Mouse (Mus musculus) CD4-positive, CD25-positive, alpha-beta regulatory T cell, adult 2 months (primary cell): ENCODE measurements around the gene Fam198a.

Experiments
- DNase-seq: peaks from one replicate; pipeline ENCODE4 v3.0.0-alpha.2; 2012; ENCODE audit warnings: low read depth, low spot score

Fam198a gene

GRCm38 (mm10) chr9:121926634-121927405 lies 24.0 kb upstream of the Fam198a start:
- peak; percentile 68 for DNase-seq

- DNase-seq, result no peak
Observed at GRCm38 (mm10) chr9:121927721-121928120, 23.1 kb upstream of the Fam198a start.

GRCm38 (mm10) chr9:121928498-121928897 lies 22.3 kb upstream of the Fam198a start:
- peak; percentile 79 for DNase-seq

GRCm38 (mm10) chr9:121934856-121935255 lies 15.9 kb upstream of the Fam198a start:
- DNase-seq, result no peak

GRCm38 (mm10) chr9:121936952-121937351 lies 13.8 kb upstream of the Fam198a start:
- no peak for DNase-seq

- peak; percentile 41 for DNase-seq
Observed at GRCm38 (mm10) chr9:121937451-121937864, 13.3 kb upstream of the Fam198a start.

- DNase-seq, result peak; percentile 15
Observed at GRCm38 (mm10) chr9:121937944-121938355, 12.8 kb upstream of the Fam198a start.

GRCm38 (mm10) chr9:121943005-121943404 lies 7.8 kb upstream of the Fam198a start:
- DNase-seq, result no peak

GRCm38 (mm10) chr9:121943628-121944027 lies 7.2 kb upstream of the Fam198a start:
- no peak for DNase-seq

GRCm38 (mm10) chr9:121947784-121948183 lies 3.0 kb upstream of the Fam198a start:
- no peak for DNase-seq

- no peak for DNase-seq
Observed at GRCm38 (mm10) chr9:121948431-121948830, 2.4 kb upstream of the Fam198a start.

GRCm38 (mm10) chr9:121951114-121951423 lies 281 bp downstream of the Fam198a start:
- no peak for DNase-seq

- no peak for DNase-seq
Observed at GRCm38 (mm10) chr9:121952596-121952995, 1.8 kb downstream of the Fam198a start.

GRCm38 (mm10) chr9:121959966-121960635 lies 9.3 kb downstream of the Fam198a start:
- DNase-seq, result no peak

GRCm38 (mm10) chr9:121964941-121965340 lies 14.2 kb downstream of the Fam198a start:
- no peak for DNase-seq

GRCm38 (mm10) chr9:121968258-121968657 lies 17.5 kb downstream of the Fam198a start:
- DNase-seq, result no peak

GRCm38 (mm10) chr9:121969841-121970381 lies 19.1 kb downstream of the Fam198a start:
- DNase-seq, result no peak

- no peak for DNase-seq
Observed at GRCm38 (mm10) chr9:121973207-121973606, 22.4 kb downstream of the Fam198a start.

- DNase-seq, result no peak
Observed at GRCm38 (mm10) chr9:121974141-121974986, 23.6 kb downstream of the Fam198a start.

- DNase-seq, result no peak
Observed at GRCm38 (mm10) chr9:121975321-121975720, 24.5 kb downstream of the Fam198a start.

GRCm38 (mm10) chr9:121981046-121981445 lies 30.3 kb downstream of the Fam198a start:
- no peak for DNase-seq
